Mouse (Mus musculus) right cerebral cortex, postnatal 25 days (tissue): Measurements from ENCODE around the gene Lca5.

Source experiments
- DNase-seq: peaks from one replicate; pipeline ENCODE4 v3.0.0; 2022

Gene Lca5

DNA sequence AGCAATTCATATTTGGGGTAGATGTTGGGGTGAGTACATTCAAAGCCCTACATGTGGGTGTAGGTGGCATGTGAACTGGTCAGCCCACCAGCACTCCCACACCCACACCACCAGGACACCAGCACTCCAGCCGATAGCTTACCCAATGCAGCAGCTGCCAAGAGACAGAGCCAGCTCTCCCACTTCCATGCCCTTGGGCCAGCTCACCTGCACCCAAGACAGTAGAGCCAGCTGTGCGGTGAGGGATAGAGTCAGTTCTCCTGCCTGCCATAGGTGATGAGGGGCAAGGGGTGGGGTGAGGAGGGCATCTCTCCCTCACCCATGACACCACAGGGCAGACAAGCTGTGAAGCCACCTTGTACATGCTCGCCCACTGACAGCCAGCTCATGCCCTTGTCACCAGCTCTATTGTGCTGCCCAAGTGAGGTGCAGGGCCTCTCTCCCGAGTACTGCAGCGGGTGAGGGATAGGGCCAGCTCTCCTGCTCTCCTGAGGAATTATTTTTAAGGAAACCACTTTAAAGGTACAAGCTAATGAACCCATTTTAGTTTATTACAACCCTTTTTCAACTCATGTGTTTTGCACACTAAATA lies 54.6 kb downstream of the Lca5 start:
- no peak for DNase-seq

DNA sequence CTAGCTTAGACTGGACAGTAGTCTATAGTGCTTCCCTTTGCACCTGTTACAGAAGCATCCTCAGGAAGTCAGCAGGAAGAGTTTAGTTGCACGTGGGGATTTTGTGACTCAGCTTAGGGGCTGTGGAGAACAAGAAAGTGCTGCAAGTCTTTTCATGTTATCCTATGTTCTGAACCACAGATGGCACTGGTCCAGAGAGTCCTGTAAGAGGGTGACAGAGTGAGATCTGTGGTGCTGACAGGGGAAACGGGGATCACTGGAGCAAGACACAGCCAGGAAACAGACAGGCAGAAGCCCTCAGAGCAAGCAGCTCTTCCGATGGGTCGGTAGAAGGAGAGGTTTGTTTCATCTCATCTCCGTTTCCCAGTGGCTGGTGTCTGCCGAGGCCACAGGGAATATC lies 55.6 kb downstream of the Lca5 start:
- no peak for DNase-seq

DNA sequence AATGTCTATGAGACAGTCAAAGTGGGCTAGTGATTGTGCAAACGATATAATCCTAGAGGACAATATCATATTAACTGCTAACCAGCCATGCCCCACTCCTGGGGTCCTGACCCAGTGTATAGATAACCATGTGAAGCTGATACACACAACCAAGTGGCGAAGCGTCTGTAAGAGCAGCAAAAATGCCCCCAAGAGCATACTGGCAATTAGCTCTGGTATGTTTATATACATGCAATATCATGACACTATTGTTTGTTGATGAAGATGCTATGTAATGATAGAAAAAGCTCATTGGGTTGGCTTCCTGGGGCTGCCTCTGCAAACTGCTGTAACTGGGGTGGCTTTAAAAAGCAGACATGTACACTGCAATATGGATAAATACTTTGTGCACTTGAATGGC lies 57.7 kb downstream of the Lca5 start:
- no peak for DNase-seq

DNA sequence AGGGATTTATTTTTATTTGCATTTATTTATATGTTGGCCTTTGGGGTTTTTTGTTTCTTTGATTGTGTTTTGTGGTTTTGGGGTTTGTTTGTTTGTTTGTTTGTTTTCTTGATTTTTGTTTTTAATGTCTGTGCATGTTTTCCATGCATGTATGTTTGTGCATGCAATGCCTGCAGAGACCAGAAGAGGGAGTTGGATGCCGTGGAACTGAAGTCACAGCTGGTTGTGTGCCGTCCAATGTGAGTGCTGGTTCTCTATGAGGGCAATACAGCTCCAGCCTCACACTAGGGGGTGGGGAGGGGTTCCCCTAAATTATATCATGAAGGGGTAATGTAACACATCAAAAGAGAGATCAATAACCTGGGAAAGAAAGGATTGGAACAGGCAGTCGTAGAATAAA lies 58.2 kb downstream of the Lca5 start:
- DNase-seq = no peak

DNA sequence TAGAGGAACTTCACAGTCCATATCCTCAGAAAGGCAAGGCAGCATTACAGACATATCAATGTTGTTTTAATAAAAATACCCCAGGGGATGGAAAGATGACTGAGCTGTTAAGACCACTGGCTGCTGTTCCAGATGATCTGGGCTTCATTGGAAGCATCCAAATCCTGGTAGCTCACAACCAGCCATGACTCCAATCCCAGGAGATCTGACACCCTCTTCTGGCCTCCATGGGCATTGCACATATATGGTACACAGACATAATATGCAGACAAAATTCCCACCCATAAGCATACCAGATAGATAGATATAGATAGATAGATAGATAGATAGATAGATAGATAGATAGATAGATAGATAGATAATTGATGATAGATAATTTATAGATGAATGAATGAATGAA lies 59.6 kb downstream of the Lca5 start:
- no peak for DNase-seq

DNA sequence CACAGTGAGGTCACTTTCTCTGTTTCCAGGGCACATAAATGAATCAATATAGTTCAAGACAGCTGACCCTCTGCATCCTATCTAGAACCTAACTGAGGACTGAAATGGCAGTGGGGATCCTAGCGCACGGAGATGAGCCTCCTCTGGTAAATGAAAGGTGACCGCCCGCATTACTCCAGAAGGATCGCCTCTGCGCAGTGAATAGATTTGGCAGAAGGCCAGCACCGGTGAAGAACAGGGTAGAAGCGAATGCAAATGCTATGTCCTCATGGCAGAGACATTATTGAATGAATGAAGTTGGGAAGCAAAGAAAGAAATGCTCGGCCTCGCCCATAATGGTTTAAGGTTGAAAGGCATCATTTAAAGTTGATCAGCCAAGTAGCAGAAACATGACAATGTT lies 61.3 kb downstream of the Lca5 start:
- DNase-seq = no peak

DNA sequence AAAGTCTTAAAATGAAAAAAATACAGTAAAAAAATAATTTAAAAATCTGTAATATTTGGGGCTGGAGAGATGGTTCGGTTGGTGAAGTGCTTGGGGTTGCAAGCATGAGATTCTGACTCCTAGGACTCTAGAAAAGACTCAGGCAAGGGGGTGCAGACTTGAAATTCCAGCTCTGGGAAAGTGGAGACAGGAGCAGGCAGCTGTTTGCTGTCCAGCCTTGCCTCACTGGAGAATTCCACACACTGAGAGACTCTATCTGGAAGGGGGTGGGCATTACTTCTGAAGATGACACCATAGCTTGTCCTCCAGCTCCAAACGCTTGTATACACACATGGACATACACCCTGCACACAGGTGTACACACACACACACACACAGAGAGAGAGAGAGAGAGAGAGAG lies 63.8 kb downstream of the Lca5 start:
- no peak for DNase-seq

DNA sequence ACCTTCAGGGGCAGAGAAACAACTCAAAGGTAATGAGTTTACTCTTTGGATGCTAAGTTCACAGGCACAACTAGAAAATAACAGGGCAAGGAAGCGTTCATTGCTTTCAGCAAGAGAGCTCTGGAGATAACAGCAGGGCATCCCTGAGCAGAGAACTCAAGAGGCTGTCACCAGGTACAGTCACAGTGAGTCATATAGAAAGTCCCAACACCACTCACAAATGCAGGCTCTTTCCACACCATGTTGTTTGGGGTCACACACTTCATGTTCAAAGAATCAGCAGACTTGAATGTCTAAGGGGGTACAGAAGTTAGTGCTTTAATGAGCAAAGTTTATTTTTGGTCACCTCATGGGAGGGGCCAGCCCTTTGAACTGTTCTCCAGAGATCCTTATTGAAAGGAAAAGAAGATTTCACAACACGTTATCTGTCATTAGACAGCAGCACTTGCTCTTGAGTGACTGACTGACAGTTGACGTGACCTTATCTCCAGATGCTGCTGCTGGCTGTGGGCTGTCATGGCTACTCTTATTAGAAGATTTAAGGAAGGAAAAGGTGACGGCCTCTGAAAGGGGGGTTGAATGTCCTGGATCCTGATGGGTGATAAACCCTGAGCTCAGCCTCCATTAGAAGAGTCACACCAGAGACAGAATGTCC lies 65.3 kb downstream of the Lca5 start:
- no peak for DNase-seq

DNA sequence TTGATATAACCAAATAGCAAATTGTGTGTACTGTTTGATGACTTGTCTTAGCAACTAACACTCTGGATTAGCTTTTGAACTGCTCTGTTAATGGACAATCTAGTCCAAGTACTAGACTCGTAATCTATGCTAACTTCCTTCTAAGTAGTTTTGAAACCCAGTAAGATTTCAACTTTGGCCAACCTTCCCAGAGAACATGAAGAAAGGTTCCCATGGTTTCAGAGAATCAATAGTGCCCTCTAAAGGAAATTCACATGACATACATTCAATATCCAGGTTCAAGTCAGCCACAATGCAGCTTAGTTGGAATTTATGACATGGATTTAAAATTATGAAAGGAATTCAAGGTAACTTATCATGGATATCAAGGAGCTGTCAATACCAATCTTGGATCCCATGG lies 70.0 kb downstream of the Lca5 start:
- DNase-seq = no peak

DNA sequence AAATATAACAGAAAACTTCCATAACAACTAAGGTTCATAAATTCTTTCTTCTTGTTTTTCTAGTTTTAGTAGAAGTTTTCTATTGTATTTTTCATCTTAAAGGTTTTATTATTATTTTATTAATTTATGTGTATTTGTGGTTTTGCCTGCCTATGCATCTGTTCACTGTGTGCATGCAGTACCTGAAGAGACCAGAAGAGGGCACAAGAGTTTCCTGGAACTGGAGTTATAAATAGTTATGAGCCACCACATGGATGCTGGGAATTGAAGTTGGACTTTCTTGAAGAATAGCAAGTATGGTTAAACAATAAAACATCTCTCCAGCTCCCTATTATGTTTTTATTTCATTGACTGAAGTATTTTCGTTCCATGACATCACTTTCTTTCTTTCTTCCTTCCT lies 72.7 kb downstream of the Lca5 start:
- no peak for DNase-seq

DNA sequence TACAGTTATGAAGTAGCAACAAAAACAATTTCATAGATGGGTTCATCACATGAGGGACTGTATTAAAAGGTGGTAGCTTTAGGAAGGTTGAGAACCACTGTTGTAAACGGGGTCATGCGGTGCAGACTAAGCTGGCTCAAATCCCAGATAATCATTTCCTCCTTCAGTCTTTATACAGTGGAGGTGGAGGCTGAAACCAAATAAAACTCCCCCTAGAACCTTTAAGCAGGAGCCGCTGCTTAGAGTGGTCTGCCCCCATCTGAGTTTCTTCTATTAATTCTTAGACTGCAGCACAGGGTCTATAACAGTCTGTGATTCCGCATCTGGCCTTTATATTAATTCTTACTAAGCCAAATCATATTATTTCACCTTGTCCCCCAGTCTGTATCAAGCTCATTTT lies 85.1 kb downstream of the Lca5 start:
- DNase-seq = no peak

DNA sequence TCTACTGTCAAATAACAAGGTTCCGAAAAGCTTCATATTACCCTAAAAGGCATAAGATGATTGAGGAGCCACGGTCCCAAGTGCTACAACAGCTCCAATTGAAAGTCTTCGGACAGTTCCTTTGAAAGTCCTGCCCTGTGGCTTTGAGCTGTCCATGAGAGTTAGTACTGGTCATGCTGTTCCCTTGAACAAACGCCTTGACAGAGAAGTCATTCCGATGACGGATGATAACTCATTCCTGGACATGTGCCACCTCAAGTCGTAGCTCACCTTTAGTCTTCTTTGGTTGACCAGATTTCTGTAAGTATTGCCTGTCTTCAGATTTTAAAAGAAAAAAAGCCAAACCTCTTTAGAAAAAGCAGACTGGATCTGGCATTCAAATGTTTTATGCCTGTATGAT lies 87.6 kb downstream of the Lca5 start:
- DNase-seq = no peak

DNA sequence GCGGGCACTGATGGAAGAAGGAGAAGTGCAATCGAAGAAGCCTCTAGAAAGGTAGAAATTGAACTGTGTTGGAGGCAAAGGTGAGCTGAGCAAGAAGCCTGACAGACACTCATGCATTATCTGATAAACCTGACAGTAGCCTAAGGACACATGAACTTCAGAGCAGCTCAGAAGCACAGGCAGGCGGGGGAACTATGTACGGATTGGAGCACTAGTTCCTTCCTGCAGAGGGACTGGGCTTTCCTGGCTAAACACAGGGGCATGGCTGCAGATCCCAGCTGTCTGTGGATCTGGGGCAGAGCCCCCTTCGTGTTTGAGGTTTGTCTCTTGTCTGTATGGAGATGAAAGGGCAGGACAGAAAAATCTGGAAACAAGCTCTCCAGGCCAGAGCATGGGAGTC lies 89.8 kb downstream of the Lca5 start:
- no peak for DNase-seq

DNA sequence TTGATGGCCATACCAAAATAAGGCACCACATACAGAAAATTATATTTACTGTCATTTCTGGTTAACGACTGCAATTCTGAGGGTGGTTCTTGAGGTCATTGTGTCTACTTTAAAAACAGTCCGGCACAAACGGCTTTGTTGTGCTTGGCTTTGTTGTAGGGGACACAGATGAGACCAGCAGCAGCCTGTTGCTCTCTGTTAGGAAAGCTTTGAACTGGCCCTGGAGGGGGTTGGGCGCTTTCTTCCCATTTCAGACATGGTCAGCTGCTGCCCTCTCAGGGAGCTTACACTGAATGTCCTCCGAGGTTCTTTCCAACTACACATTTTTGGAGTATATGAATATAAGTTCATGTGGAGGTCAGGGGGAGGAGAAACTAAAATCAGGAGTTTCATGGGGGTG lies 90.3 kb downstream of the Lca5 start:
- DNase-seq = no peak

DNA sequence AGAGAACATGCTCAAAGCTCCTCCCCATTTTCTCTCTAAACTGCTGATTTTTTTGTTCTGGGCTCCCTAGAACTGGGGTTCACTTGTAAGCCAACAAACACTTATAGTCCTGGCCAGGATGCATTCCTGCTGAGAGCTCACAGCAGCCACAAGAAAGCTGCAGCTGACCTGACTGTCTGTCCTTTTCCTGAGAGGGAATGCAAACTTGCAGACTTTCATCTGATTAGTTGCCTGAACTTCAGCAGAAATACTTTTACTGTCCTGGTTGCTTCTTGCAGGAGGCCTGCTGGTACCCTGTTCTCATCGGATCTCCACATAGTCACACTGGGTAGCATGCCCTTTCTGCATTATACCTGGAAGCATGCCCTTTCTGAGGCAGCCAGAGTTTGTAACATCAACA lies 91.0 kb downstream of the Lca5 start:
- no peak for DNase-seq

DNA sequence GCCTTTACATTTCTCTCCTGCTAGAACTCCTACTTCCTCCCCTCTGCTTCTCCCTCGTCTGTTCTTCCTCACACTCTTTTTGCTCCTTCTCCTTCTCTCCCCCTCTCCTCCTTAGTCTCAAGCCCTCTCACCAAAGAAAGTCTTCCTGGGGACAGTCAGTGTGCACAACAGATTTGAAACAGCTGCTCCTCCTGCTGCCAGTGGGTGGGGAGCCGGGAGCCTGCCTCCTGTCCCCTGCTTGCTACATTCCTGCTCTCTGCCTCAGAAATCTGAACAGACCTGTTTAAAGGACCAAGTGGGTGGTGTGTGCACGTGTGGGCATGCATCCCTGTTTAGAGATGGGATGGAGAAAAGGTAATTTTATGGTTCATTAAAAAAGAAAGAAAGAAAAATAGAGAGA lies 91.4 kb downstream of the Lca5 start:
- DNase-seq = peak; percentile 69

DNA sequence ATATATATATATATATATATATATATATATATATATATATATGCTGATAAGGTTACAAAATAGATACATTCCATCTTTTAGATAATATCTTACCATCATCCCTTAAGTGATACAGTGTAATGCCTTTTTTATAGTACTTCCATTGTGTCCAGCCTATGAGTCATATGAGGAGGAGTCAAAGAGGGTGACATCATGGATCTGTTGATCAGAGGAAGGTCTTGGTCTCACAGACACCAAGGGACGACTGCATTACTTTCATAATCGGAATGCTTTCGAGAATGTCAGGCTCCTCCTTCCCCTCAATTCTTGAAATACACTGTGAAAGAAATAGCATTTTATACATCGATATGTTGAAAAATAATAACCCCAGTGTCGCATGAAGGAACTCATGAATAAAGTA lies 93.4 kb downstream of the Lca5 start:
- no peak for DNase-seq

DNA sequence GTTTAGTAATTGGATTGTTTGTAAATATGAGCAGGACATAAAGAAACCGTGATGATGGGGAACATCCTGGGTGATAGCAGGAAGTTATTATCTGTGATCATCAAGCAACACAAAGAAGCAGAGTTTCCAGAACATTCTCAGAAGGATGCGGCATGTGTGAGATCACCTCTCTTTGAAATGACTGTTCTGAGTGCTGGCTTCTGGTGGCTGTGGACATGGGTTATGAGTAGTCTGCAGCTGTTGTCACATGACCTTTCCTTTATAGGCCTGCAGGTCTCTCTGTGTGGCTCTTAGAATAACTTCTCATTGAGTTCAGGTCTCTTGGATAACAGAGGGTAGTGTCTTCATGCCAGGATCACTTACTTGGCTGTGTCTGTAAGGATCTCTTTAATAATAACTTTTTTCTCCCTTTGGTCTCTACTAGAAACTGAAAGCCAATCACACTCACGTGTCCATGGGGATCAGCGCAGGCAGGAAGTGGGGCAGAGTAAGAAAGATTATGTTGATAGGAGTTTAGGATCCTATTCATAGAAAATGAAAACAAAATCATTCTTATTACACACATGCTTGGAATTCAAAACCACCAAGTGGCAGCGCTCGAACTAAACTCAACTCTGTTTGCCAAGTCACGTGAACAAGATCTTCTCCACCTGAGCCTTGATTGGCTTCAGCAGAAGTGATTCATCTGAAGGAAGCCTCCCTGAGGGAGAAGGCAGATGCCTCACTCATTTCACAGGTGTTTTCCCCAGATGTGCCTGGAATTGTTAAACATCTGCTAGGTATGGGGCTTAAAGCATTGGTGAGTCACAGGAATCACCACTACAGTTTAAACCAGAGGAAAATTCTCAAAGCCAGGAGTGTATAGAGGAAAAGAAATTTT lies 98.2 kb downstream of the Lca5 start:
- DNase-seq = no peak
